Mouse (Mus musculus): ENCODE measurements around the gene Elmo1.
"Not testable (repeated sequence)": the region's sequence is repeated elsewhere in the genome, so short reads cannot be mapped to it uniquely, and the experiment has no call there.

Elmo1 gene

GRCm38 (mm10) chr13:20601421-20601820, 511.0 kb downstream of the Elmo1 start:
- no peak for DNase-seq (ENCODE audit: low read depth, low spot score)

GRCm38 (mm10) chr13:20606891-20607290, 516.5 kb downstream of the Elmo1 start:
- DNase-seq (ENCODE audit: low read depth, low spot score): no peak

DNA sequence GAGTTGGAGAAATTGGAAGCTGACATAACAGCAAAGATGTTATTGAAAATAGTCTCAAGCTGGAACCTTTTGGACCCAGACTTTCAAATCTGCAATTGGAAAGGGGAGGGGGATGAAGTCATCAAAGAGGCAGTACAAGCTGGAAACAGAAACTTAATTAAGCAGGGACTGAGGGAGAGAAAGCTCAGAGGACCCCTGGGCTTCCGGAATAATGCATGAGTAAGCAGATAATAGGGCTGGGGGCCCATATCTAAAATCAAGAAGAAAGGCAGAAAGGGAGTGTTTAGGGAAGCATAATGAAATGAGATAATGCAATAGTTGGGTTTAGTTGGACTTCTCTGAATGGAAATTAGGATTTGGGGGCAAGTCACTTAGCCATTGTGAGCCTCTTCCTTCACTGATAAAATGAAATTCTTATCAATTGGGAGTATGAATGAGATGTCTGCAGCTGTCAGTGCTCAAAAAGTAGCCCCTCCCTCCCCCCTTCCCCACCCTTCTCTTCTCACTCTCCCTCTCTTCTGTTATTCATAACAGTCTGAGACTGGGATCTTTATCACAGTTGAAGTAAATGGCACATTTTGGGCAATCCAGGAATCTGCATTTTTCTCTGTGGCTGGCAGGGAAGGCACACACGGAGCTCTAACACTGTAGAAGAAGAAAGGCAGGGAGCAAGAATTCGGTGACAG, 518.8 kb downstream of the Elmo1 start:
- no peak for DNase-seq (ENCODE audit: low read depth, low spot score)

DNA sequence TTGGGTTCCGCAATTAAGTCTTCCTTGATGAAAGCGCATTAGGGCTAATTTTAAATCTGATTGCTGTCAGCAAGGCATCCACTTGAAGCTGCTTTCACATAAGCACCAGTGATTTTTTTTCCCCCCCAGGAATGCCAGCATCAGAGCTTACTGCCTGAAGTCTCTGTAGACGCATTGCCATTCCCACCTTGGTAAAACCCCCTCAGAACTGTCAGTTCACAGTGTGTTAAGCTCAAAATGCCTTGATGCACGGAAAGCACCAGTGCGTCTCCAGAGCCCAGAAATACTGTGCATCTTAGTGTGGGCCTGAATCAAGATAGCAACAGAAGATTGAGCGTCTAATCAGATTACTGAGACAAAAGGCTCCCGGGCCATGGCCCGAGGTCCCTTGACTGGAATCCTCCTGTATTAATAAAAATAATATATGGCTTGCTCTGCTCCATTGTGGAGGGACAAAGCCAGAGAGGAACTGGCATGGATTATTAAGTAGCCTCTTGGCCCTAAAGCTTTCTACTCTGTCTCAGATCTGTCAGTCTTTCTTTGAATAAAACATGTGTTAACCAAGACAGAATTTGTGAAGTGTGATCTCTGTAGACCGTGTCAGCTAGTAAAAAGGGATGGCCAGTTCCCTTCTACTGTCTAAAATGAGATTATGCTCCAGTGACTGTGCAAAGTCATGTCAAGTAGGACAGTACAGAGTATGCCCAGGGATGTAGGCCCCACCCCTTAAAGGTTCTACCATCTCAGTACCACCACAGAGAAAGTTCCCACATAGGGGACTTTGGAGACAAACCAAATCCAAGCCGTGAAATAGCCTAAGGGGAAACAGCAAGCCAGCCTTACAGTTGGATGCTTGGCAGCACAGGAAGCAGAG, 525.4 kb downstream of the Elmo1 start:
- no peak for DNase-seq (ENCODE audit: low read depth, low spot score)

DNA sequence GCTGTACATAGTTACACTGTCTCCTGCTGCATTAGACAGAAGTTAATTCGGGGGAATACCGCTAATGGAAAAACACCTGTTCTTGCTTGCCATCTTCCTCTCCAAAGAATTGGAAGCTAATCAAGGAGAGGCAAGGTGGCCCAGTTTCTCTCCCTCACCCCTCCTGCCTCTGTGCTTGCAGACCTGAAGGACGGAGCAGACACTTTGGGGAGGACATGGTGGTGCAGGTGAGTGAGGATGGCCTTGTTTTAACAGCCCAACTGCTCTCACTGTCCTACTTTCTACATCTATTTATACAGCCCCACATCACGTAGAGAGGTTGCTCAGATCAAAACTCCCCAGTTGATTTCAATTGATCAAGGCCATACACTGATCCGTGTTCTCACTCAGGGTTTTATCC, 529.5 kb downstream of the Elmo1 start:
- no peak for DNase-seq (ENCODE audit: low read depth, low spot score)

GRCm38 (mm10) chr13:20623071-20623850, 532.9 kb downstream of the Elmo1 start:
- no peak for DNase-seq (ENCODE audit: low read depth, low spot score)

DNA sequence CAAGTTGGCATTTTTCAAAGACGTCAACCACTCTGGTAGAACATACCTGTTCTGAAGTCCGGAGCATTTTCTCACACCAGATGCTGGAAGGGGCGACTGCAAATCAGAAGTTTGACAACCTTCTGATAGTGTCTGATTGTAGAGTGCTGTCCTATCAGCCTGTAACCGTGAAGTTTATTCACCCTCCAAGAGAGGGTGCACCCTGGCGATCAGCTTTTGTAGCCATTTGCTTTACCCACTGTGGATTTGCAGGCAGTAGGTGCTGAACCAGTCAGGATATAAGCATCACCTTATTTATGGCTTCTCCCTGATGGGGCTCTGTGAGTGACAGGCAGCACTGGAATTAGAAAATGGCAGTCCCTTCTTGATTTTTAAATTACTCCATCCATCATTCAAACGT, 537.4 kb downstream of the Elmo1 start:
- no peak for DNase-seq (ENCODE audit: low read depth, low spot score)

DNA sequence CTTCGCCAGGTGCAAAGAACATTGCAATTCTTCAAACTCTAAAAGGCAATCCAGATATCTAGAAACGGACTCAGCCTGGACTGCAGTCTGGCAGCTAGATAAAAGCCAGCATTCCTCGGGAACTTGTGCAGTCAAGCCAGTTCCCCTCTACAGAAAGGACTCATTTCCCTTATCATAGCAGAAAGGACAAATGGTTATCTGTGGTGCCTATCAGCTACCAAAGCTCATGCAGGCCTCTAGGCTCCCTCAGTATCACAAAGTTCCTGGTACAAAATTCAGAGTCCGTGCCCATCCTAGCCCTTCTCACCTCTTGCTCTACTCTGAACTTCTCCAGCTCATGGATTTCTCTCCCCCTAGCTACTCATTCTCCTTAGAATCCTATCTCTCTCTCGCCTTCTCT, 542.1 kb downstream of the Elmo1 start:
- DNase-seq (ENCODE audit: low read depth, low spot score): no peak

GRCm38 (mm10) chr13:20634679-20635078, 544.3 kb downstream of the Elmo1 start:
- not testable (repeated sequence) for DNase-seq (ENCODE audit: low read depth, low spot score)

- no peak for DNase-seq (ENCODE audit: low read depth, low spot score)
Observed at GRCm38 (mm10) chr13:20635646-20636045, 545.2 kb downstream of the Elmo1 start.
